Mouse (Mus musculus) heart, postnatal 0 days (tissue): ENCODE measurements at regions not wholly inside any gene's neighbourhood (a gene's known extent, or its start where the extent isn't known, plus 50 kb on each side); places are given as distances from the start of the nearest gene placed in this dataset.

Source experiments
- CTCF ChIP-seq: IDR thresholded peaks from 2 replicates; pipeline ENCODE4 v1.5.1; 2016; ENCODE audit warnings: antibody characterized with exemption, control low read depth, low read depth
- EP300 ChIP-seq: IDR thresholded peaks from 2 replicates; pipeline ENCODE4 v1.6.1; 2016; ENCODE audit warnings: antibody characterized with exemption, low read depth

DNA sequence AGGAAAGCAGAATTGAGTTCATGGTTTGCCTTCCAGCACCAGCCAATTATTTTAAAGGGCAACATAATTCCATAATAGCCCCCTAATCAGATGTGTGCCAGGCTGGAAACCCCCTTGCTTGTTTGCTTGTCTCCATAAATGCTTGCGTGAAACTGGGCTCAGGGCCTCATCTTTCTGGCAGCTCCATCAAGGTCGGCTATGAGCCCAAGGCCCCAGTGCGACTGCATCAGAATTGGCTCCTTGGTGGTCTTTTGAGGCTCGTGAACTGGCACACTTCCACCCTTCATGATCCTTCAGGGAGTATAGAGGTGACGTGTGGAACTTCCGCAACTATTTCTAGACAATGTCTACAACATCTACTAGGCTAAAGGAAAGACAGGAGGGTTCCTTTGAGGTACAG lies 196.6 kb upstream of the Igsf21 start:
- TF ChIP-seq CTCF (no peak), EP300 (no peak)
